Mouse (Mus musculus) bone marrow, adult 2 months (tissue): Measurements from ENCODE around the gene Mbl2.

Experiments
- CTCF ChIP-seq: fragments of 200-500 bp; IDR thresholded peaks from 2 replicates; pipeline ENCODE4 v1.5.1; 2011; ENCODE audit warnings: low read length, control low read depth; ENCODE audit not compliant: control insufficient read depth, insufficient read depth
- POLR2A ChIP-seq: fragments of 200-500 bp; IDR thresholded peaks from 2 replicates; pipeline ENCODE4 v1.6.1; 2011; ENCODE audit warnings: low read depth, mild to moderate bottlenecking, control low read depth, low read length, borderline replicate concordance; ENCODE audit not compliant: control insufficient read depth

DNA sequence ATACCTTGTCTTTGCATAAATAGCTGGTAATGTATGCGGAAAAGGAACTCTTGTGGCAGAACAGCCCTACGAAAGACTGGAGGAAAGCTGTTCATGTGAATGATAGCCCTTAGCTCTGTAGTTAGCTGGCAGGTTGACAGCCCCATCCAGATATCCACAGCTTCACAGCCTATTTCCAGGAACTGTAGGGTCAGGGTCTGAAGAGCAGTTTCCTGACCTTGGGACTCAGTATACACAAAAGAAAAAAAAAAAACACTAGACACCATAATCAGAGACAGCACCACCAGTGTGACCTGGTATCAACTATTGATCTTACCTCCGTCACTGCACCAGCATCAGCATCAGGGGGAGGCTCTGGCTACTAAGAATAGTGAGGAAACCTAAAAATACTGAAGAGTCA is 3.3 kb upstream of the Mbl2 start:
- no peak for TF ChIP-seq CTCF
- no peak for TF ChIP-seq POLR2A
